Mouse (Mus musculus) limb, embryonic 11.5 days (tissue): ENCODE measurements around the gene Zfp61. TPM values are rescaled to one million over a fixed set of nuclear protein-coding genes. Genes with fewer than 3 reads are reported as not detected.

ENCODE experiments used
- ATAC-seq: fragments of 200-750 bp; cut with Nextera tagmentation; 2 replicates; pipeline ENCODE4 v1.8.0; 2017; ENCODE audit warnings: low read depth; ENCODE audit not compliant: insufficient number of reproducible peaks, low FRiP score, low TSS enrichment
- DNase-seq: peaks from one replicate; pipeline ENCODE4 v3.0.0-alpha.2; 2015; ENCODE audit warnings: low spot score
- H3K27ac ChIP-seq: fragments of 300-500 bp; sonication (generic); replicated peaks from 2 replicates; pipeline ENCODE4 v1.5.1; 2014; ENCODE audit warnings: low read depth, mild to moderate bottlenecking, low read length
- H3K27me3 ChIP-seq: fragments of 300-500 bp; sonication (generic); 2 replicates; pipeline ENCODE4 v1.6.1; 2014; ENCODE audit warnings: mild to moderate bottlenecking, low read length, mixed read lengths; ENCODE audit not compliant: control insufficient read depth, insufficient read depth
- H3K36me3 ChIP-seq: fragments of 300-500 bp; sonication (generic); 2 replicates; pipeline ENCODE4 v1.6.1; 2014; ENCODE audit warnings: mild to moderate bottlenecking, low read length, moderate library complexity, mixed read lengths; ENCODE audit not compliant: control insufficient read depth, insufficient read depth
- H3K4me1 ChIP-seq: fragments of 300-500 bp; sonication (generic); 2 replicates; pipeline ENCODE4 v1.6.1; 2014; ENCODE audit warnings: low read length, mixed read lengths; ENCODE audit not compliant: control insufficient read depth, insufficient read depth
- H3K4me2 ChIP-seq: fragments of 300-500 bp; sonication (generic); 2 replicates; pipeline ENCODE4 v1.6.1; 2014; ENCODE audit warnings: low read depth, mild to moderate bottlenecking, moderate library complexity; ENCODE audit not compliant: severe bottlenecking
- H3K4me3 ChIP-seq: fragments of 300-500 bp; sonication (generic); 2 replicates; pipeline ENCODE4 v1.5.1; 2014; ENCODE audit warnings: low read depth, low read length
- H3K9ac ChIP-seq: fragments of 300-500 bp; sonication (generic); 2 replicates; pipeline ENCODE4 v1.6.1; 2014; ENCODE audit warnings: mild to moderate bottlenecking, low read length
- H3K9me3 ChIP-seq: fragments of 300-500 bp; sonication (generic); 2 replicates; pipeline ENCODE4 v1.6.1; 2016; ENCODE audit warnings: low read length; ENCODE audit not compliant: control insufficient read depth
- WGBS: fragments of 180-500 bp; shearing (Covaris S2); extraction: QIAGEN DNeasy Blood & Tissue Kit; methylation state at CpG from one replicate; pipeline ENCODE4 v1.1.7; 2014; 5-methylcytosine and 5-hydroxymethylcytosine counted together
- microRNA-seq: library from miRNA; unstranded; fragments of <30 nt; microRNA quantifications from one replicate; pipeline ENCODE4, GENCODE M21; 2016
- polyA plus RNA-seq: library from polyadenylated mRNA; unstranded; fragments of >200 nt; fragmentation: Nextera tagmentation; extraction: Ambion mirVana; gene quantifications from 2 replicates; pipeline ENCODE4 v1.2.1, GENCODE M21; 2014

Zfp61 gene
- polyA plus RNA-seq, 1 experiment from 2014 or later, result 51.2 TPM

GRCm38 (mm10) chr7:24268176-24269155 lies 32.6 kb downstream of the Zfp61 start:
- no peak overlapping the region for H3K4me2 ChIP-seq
- no peaks in the 10 kb centered on the region; the same call in 1 of the 2 replicates for H3K9me3 ChIP-seq
- H3K36me3 ChIP-seq, result no peaks in the 10 kb centered on the region
- H3K27me3 ChIP-seq, result no peaks in the 10 kb centered on the region
- no peak for DNase-seq
- no peak overlapping the region for H3K9ac ChIP-seq
- no peaks in the 10 kb centered on the region for H3K4me1 ChIP-seq
- H3K27ac ChIP-seq, result no peak overlapping the region
- H3K4me3 ChIP-seq, result no peak overlapping the region
- 75% methylated on average over 24 of the region's 24 CpGs for WGBS
- ATAC-seq, result no peak

- no peak overlapping the region for H3K9ac ChIP-seq
- no peaks in the 10 kb centered on the region for H3K36me3 ChIP-seq
- no peak overlapping the region for H3K4me3 ChIP-seq
- no peaks in the 10 kb centered on the region for H3K4me1 ChIP-seq
- H3K27me3 ChIP-seq, result no peaks in the 10 kb centered on the region
- no peak overlapping the region for H3K4me2 ChIP-seq
- ATAC-seq (no peak), DNase-seq (no peak)
- no peak overlapping the region for H3K27ac ChIP-seq
- WGBS, result 90% methylated on average over 4 of the region's 4 CpGs
- no peaks in the 10 kb centered on the region for H3K9me3 ChIP-seq
Measured at GRCm38 (mm10) chr7:24260000-24260312, 41.1 kb downstream of the Zfp61 start.

DNA sequence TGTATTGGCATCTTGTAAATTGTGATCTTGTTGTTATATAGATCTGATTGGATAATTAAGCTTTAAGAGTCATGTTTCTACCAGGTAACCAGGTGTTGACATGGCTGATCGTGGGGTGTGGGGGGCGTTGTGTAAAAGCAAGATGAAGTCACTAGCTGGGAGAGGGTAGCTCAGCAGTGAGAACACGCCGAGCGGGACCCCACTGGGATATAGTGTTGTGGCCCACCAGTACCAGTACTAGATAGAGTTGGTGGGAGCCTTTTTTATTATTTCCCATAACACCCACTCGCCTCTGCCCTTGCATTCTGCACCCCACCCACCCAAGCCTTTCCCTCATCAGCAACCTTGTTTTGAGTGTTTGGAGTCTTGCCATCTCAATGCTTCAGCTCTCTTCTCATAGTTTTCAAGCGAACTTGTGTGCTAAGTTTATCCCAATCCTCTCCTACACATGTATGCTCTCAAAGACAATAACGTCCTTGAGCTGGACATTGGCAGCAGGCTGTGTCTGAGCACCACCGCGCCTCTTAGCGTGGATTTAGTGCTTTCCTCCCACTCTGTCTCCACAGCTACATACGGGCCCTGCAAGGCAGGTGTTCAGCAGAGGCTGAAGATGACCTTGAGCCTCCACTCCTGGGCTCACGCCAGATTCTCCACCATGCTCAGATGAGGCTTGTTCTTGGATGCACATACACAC lies 41.6 kb downstream of the Zfp61 start:
- no peaks in the 10 kb centered on the region for H3K27me3 ChIP-seq
- H3K4me3 ChIP-seq, result no peak overlapping the region
- no peak overlapping the region for H3K9ac ChIP-seq
- ATAC-seq (no peak), DNase-seq (no peak)
- H3K27ac ChIP-seq, result no peak overlapping the region
- H3K36me3 ChIP-seq, result no peaks in the 10 kb centered on the region
- H3K4me1 ChIP-seq, result no peaks in the 10 kb centered on the region
- no peaks in the 10 kb centered on the region for H3K9me3 ChIP-seq
- no peak overlapping the region for H3K4me2 ChIP-seq
- 89% methylated on average over 13 of the region's 13 CpGs for WGBS

DNA sequence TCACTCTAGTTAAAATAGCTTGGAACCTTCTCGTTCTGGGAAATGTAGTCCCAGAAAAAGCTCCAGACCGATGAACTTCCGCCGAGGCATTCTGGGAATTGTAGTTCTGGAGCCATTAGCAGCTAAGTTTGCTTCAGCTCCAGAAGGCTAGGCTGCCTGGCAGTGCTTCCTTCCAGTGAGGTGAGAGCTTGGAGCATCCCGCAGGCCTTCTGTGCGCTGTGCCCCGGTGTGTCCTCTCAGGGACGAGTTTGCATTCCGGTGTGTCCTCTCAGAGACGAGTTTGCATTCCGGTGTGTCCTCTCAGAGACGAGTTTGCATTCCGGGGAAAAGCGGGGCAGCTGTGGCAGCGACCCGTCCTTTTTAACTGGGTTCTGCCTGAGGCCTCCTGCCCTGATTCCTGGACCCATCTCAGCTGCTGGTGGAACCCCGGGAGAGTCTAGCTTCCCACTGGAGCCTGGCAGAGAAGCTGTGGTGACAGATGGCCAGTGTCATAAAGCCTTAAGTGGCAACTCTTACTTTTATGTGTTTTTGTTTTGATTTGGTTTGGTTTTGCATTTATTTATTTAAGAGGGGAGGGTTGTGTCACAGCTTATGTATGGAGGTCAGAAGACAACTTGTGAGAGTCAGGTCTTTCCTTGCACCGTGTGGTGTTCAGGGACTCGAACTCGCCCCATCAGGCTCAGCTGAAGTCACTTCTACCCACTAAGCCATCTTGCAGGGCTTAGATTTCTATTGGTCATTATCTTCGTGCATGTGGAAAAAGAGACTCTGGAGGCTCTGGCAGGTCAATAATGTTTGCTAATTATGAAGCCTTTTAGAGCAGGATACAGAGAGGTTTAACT lies 46.2 kb downstream of the Zfp61 start, which contains the start of gene Zfp108:
Zfp108 (plus strand) TSS at position 162 of the 842 bp plus-strand sequence.
- H3K9ac ChIP-seq, result peak within 1 kb of the TSS; percentile 64
- DNase-seq (peak; percentile 79), ATAC-seq (peak; percentile 79)
- H3K4me1 ChIP-seq, result no peaks in the 10 kb centered on the region
- peak within 1 kb of the TSS; percentile 48 for H3K4me3 ChIP-seq
- no peaks in the 10 kb centered on the region for H3K27me3 ChIP-seq
- no peaks in the 10 kb centered on the region for H3K36me3 ChIP-seq
- H3K4me2 ChIP-seq, result peak within 1 kb of the TSS; percentile 64
- WGBS, result 21% methylated on average over 21 of the region's 21 CpGs
- no peak within 1 kb of the TSS for H3K27ac ChIP-seq
- no peaks in the 10 kb centered on the region for H3K9me3 ChIP-seq

DNA sequence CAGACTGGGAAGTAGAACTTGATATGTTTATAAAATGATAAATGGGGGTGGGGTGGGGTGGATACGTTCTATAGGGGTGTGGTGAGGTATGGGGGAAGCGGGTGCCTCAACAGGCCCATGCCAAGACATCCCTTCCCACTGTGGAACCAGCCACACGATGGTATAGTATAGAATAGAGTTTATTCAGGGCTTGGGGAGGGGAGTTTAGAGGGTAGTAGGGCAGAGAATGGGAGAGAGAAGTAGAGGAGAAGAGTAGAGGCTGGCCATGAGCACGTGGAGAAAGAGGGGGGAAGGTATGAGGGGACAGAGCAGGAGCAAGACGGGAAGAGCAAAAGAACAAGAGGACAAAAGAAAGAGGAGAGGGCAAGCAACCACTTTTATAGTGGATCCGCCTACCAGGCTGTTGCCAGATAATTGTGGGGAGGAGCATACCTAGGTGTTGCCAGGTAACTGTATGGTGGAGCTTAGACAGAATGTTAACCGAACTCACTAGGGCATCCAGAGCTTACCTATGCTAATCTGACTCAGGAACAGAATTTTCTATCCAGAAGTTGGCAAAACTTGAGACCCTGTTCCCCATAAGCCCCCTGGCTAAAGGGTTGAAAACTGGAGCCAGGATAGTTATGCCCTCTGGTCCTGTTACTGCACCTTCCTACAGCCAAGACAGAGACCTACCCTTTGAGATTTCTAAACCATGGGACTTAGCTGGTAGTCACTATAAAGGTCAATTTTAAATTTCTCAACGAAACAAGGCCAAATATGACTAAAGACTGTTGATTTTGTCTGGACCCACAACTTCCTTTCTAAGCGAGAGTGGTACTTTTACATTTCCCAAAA lies 47.0 kb downstream of the Zfp61 start:
- H3K9ac ChIP-seq, result no peak overlapping the region
- ATAC-seq (peak; percentile 44; the same call in 1 of the 2 replicates), DNase-seq (no peak)
- 64% methylated on average over 9 of the region's 9 CpGs for WGBS
- H3K36me3 ChIP-seq, result no peaks in the 10 kb centered on the region
- H3K4me2 ChIP-seq, result peak overlapping the region; percentile 64
- H3K27me3 ChIP-seq, result no peaks in the 10 kb centered on the region
- H3K4me1 ChIP-seq, result no peaks in the 10 kb centered on the region
- H3K9me3 ChIP-seq, result no peaks in the 10 kb centered on the region
- no peak overlapping the region for H3K4me3 ChIP-seq
- no peak overlapping the region for H3K27ac ChIP-seq

Small RNA genes lying within 50 kb of the gene (microRNA-seq; reads per million reads assigned to microRNA genes)
- gene Gm27592, result not detected

Other genes with a start within 250 kb of the Zfp61 start
- not detected in 2 replicates for gene Vmn1r183, start 248.0 kb downstream of the Zfp61 start, polyA plus RNA-seq
- 30.7 and 30.9 TPM in 2 replicates for gene Zfp180, start 219.3 kb downstream of the Zfp61 start, polyA plus RNA-seq
- gene Zfp112, start 188.9 kb downstream of the Zfp61 start, polyA plus RNA-seq, result 3.3 and 5.4 TPM in 2 replicates
- 18.4 and 18.5 TPM in 2 replicates for gene Zfp235, start 167.1 kb downstream of the Zfp61 start, polyA plus RNA-seq
- 5.3 and 5.9 TPM in 2 replicates for gene Zfp114, start 126.2 kb downstream of the Zfp61 start, polyA plus RNA-seq
- 12.8 and 14.2 TPM in 2 replicates for gene Zfp111, start 89.8 kb downstream of the Zfp61 start, polyA plus RNA-seq
- gene Zfp109, start 63.7 kb downstream of the Zfp61 start, polyA plus RNA-seq, result 4.9 and 5.8 TPM in 2 replicates
- 3.1 and 3.8 TPM in 2 replicates for gene Zfp108, start 46.4 kb downstream of the Zfp61 start, polyA plus RNA-seq
- gene Zfp93, start 30.8 kb downstream of the Zfp61 start, polyA plus RNA-seq, result 10.4 and 10.6 TPM in 2 replicates
- gene Zfp94, start 15.4 kb upstream of the Zfp61 start, polyA plus RNA-seq, result 13.2 and 14.2 TPM in 2 replicates
- not detected in 2 replicates for gene Tescl, start 32.7 kb upstream of the Zfp61 start, polyA plus RNA-seq
- not detected in 2 replicates for gene Lypd5, start 48.0 kb upstream of the Zfp61 start, polyA plus RNA-seq
- gene Kcnn4, start 69.0 kb upstream of the Zfp61 start, polyA plus RNA-seq, result 2.6 and 2.7 TPM in 2 replicates
- 20.2 and 22.1 TPM in 2 replicates for gene Smg9, start 98.4 kb upstream of the Zfp61 start, polyA plus RNA-seq
- gene Irgc1, start 151.1 kb upstream of the Zfp61 start, polyA plus RNA-seq, result not detected in 2 replicates
- 2.1 and 2.3 TPM in 2 replicates for gene Plaur, start 161.3 kb upstream of the Zfp61 start, polyA plus RNA-seq
- 1.9 and 2.2 TPM in 2 replicates for gene Cadm4, start 180.8 kb upstream of the Zfp61 start, polyA plus RNA-seq
- gene Zfp428, start 205.8 kb upstream of the Zfp61 start, polyA plus RNA-seq, result 65.6 and 75.7 TPM in 2 replicates
- 0.48 and 0.52 TPM in 2 replicates for gene AC161166.1, start 211.2 kb upstream of the Zfp61 start, polyA plus RNA-seq
- 7.5 and 8.1 TPM in 2 replicates for gene Irgq, start 229.5 kb upstream of the Zfp61 start, polyA plus RNA-seq
- gene Pinlyp, start 244.9 kb upstream of the Zfp61 start, polyA plus RNA-seq, result 0.19 TPM in 1 of 2 replicates, not detected in the other
- gene Xrcc1, start 245.1 kb upstream of the Zfp61 start, polyA plus RNA-seq, result 141 and 148 TPM in 2 replicates